Mouse (Mus musculus) monocyte, adult 5-6 weeks (primary cell): ENCODE measurements around the gene Muc1. TPM values are rescaled to one million over a fixed set of nuclear protein-coding genes. Genes with fewer than 3 reads are reported as not detected.
"Not testable (repeated sequence)": the region's sequence is repeated elsewhere in the genome, so short reads cannot be mapped to it uniquely, and the experiment has no call there.

ENCODE experiments used
- ATAC-seq: fragments of 153-309, 156-312 bp; replicated peaks from 2 replicates; pipeline ENCODE4 v1.8.0; 2017; ENCODE audit warnings: mild to moderate bottlenecking; ENCODE audit not compliant: low TSS enrichment, insufficient number of reproducible peaks, severe bottlenecking, poor library complexity, low FRiP score
- total RNA-seq: library from RNA; stranded (forward); fragments of 200-1000, 200-491, 200-594 nt; gene quantifications from 3 replicates; pipeline ENCODE4 v1.2.3, GENCODE M21; 2017

Muc1 gene
- total RNA-seq, 1 experiment from 2014 or later = 0.86 TPM

DNA sequence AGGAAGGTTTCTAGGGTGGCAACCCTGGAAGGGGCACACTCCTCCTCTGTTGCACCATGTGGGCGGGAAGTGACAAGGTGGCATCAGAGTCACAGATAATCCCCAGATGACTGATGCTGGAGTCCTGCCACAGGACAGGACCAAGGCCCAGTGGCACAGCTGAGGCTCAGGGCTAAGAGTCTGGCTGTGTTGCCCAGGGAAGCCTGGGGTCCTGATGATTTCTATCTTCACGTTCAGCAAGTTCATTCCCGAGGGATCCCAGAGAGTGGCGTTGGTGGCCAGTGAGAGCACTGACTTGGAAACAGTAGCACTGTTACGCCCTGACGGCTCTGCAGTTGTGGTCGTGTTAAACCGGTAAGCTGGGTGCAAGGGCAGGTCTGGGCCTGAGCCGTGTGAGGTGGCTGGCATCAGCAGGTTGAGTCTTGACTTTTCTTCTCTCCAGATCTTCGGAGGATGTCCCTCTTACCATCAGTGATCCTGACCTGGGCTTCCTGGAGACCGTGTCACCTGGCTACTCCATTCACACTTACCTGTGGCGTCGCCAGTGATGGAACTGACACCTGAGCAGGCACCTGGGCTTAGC, 20.7 kb upstream of the Muc1 start:
- no peak for ATAC-seq

DNA sequence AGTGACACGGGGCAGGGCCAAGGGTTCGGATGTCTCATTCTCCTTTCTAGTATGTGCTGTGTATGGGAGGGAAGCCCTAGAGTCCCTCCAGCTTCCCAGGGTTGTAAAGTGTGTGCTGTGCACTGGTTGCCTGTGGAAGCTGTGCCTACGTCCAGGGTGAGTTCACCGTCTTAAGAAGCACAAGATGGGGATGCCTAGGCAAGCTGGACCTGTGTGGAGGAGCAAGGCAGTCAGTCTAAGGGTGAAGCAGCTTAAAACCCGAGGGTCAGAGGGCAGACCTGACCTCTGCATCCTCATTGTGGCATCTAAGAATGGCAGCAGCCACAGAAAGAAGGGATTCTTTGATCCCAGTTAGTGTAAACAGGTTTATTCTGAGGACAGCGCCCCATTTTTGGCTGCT, 20.1 kb upstream of the Muc1 start:
- no peak for ATAC-seq

DNA sequence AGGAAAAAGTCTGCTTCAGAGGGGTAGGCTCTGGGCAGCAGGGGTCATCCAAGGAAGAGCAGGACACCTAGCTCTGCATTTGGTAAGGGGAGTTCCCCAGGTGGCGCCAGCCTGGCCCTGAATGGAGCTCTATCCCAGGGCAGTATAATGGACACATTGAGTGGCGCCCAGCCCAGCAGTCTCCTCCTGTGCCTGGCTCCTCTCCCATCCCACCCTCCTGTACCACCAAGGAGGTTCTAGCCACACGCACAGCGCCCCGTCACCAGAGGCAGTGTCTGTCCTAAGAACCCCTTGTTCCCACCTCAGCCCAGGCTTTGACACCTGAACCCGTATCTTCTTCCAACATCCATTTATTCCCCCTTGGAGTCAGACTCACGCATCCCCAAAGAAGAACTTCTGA, 19.1 kb upstream of the Muc1 start:
- ATAC-seq = no peak

DNA sequence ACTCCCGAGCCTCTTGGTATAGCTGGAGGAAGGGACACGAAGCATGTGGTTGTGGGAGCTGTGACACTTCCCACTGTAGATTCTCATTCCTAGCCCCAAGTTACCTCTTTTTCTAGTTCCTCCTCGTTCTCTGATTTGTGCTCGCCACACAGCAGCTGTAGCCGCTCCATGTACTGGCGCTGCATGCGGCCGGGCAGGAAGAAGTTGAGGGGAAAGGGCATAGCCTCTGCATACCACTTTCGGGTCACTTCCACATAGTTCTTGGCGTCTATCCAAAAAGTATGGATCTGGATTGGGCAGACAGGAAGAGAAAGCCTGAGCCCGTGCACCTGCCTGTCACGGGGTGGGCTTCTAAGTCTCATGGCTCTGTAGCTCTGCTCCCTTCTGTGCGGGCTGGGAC, 18.7 kb upstream of the Muc1 start:
- no peak for ATAC-seq

- no peak for ATAC-seq
Observed at GRCm38 (mm10) chr3:89210731-89211130, 18.1 kb upstream of the Muc1 start.

DNA sequence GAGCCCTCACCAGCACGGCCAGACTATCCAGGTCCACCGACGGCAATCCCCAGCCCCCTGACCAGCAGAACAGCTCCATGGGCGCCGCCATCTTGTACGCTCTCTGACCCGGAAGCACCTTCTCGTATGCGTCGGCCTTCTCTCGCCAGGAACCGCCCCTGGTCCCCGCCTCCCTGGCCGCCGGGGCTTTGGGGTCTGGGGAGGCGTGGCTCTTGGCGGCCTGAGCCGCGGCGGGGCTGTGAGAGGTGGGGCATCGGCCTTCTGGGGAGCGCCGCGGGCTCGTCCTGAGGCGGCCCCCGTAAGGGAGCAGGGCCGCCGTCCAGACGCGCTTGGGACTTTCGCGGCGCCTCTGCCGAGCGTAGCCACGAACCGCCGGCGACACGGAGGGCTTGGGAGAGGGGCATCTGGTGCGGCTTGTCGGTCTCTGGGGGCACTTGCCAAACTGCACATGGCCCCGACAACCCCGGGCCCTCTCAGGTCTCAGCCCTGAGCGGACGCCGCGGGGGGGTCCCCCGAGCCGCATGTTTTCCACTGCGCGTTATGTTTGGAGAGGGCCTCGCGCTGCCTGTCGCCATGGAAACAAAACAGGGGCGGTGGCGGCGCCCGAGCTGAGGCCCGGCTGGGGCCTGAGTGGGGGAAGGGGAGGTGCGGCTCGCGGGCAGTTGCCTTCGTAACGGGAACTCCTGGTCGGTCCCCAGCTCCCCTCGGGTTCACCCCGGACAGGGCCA, 14.9 kb upstream of the Muc1 start:
- peak; percentile 82 for ATAC-seq

DNA sequence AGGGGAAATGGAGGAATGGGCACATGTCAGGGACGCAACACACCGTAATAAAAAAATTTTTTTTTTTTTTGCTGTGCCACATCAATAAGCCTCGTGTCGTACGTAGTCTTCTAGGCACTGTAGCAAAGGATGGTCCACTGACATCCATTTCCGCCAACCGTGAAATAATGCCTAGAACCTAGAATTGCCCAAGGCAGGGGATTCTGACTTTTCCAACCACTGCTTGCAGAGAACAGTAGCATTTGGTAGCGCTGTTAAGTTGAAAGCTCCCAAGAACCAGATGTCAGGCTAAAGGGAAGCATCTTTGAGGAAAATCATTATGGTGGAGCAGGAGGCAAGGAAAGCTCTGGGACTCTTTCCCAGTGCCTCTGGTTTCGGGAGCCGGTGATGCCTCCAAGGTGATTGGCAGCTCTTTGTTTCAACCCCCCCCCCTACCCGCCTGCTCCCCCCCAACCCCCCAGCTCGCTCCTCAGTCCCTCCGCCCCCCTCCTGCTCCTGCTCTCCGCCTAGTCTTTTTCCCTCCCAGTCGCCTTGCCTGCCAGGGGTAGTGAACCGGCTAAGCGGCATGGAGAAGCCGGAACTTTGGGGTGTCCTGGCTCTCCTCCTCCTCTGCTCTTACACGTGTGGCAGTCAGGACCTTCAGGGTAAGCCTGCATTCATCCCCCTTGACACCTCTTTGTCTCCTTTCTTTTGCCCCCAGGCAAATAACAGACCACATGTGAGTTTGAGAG, 14.0 kb upstream of the Muc1 start, which contains the start of gene Thbs3:
Gene Thbs3, plus strand, starts transcription at position 500 of the 731 bp plus-strand sequence.
- no peak for ATAC-seq

- peak; percentile 46 for ATAC-seq
Observed at GRCm38 (mm10) chr3:89215853-89216252, 13.0 kb upstream of the Muc1 start.

DNA sequence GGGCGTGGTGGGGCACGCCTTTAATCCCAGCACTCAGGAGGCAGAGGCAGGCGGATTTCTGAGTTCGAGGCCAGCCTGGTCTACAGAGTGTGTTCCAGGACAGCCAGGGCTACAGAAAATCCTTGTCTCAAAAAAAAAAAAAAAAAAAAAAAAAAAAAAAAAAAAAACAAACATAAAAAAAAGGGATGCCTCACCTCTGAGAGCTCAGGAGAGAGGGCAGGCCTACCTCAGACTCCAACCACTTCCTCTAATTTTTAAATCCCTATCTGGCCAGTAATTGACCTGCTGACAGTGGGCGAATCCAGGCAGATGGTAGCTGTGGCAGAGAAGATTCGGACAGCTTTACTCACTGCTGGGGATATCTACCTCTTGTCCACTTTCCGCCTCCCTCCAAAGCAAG, 12.4 kb upstream of the Muc1 start:
- ATAC-seq = not testable (repeated sequence)

GRCm38 (mm10) chr3:89218271-89218670, 10.6 kb upstream of the Muc1 start:
- ATAC-seq = no peak

DNA sequence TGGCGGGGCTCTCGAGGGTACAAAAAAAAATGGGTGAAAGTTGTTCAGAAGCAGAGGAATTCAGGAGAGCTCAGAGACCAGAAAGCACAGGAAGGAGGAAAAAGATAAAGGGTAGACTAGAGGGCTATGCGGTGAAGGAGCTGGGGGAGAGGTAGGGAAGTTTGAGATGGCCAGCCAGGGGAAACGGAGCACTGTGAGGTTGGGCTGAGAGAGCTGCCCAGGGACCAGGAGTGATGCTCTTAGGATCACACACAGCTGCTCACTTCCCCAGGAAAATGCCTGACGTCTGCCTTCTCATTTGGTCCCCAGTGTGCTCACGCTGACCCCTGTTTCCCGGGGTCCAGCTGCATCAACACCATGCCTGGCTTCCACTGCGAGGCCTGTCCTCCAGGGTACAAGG, 9.3 kb upstream of the Muc1 start:
- ATAC-seq = no peak

- ATAC-seq = no peak
Observed at GRCm38 (mm10) chr3:89221167-89221566, 7.7 kb upstream of the Muc1 start.

DNA sequence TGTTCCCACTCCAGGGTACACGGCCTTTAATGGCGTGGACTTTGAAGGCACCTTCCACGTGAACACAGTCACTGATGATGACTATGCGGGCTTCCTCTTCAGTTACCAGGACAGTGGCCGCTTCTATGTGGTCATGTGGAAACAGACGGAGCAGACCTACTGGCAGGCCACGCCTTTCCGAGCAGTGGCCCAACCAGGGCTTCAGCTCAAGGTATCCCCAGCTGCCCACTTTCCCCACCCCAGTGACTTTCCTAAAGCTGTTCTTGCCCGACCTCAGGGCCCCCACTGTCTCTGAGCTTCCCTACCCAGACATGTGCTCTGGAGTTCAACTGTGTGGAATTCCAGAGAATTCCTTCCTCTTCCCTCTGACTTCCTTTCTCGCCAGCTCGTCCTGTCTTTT, 4.1 kb upstream of the Muc1 start:
- ATAC-seq = no peak

GRCm38 (mm10) chr3:89225321-89225815, 3.5 kb upstream of the Muc1 start:
- ATAC-seq = no peak

DNA sequence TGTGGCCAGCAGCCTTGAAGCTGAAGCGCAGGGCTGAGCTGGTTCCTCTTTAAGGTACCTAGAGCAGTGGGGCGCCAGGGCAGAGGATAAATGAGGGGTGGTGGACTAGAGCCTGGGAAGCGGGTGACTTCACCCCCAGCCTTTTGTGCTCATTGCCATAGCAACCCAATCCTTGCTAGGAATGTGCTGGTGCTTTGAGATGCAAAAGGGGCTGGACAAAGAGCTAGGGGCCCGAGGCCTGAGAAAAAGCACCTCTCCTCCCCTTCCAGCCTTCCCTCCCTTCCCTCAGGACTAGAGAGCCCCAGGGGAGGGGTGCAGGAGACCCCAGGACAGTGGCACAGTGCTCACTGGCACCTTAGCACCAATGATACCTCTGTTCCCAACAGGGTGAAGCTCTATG, 2.9 kb upstream of the Muc1 start:
- ATAC-seq = no peak

DNA sequence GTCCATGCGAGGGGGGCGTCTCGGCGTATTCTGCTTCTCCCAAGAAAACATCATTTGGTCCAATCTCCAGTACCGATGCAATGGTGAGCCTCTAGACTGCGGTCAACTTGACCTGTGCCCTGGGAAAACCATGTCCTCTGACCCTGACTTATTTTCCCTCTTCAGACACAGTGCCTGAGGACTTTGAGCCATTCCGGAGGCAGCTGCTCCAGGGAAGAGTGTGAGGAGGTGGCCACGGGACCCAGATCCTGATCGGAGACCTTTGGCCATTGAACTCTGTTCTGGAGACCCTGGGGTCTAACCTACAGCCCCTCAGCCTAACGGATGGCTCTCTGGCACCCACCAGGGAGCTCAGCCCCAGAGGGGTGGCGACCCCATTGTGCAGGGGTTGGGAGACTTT, 2.5 kb upstream of the Muc1 start:
- no peak for ATAC-seq

DNA sequence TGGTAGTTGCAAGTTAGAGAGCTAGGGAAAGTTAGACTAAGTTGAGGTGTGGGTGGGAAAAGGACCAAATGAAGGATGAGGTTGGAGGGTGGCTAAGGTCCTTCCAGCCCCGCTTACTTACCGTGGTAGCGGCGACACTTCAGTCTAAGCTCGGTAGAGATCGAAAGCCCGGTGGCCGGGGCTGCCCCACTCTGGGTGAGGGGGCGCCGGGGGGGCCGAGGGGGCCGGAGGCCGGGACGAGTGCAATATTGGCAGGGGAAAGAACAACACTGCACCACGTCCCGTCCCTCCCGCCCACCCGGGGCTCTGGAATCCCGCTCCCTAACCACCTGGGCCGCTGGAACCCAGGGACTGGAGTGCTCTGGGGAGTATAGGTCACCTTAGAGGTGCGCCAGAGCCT, 2.0 kb upstream of the Muc1 start, which contains the start of gene Mtx1:
Gene Mtx1, minus strand, starts transcription at position 189 of the 400 bp plus-strand sequence.
- ATAC-seq = no peak

GRCm38 (mm10) chr3:89227307-89228179, 1.3 kb upstream of the Muc1 start:
- ATAC-seq = peak; percentile 19; the same call in 1 of the 2 replicates

GRCm38 (mm10) chr3:89228180-89228549, 692 bp upstream of the Muc1 start:
- ATAC-seq = peak; percentile 65
